Mouse (Mus musculus) myocyte (in vitro differentiated cells): ENCODE measurements around the gene Ssbp3. TPM values are rescaled to one million over a fixed set of nuclear protein-coding genes. Genes with fewer than 3 reads are reported as not detected.

Source experiments
- H3K27me3 ChIP-seq: one replicate; pipeline ENCODE4 v1.6.1; 2011; ENCODE audit not compliant: control insufficient read depth, insufficient read depth, insufficient read length
- H3K36me3 ChIP-seq: one replicate; pipeline ENCODE4 v1.6.1; 2011; ENCODE audit not compliant: control insufficient read depth, insufficient read depth
- H3K4me2 ChIP-seq: one replicate; pipeline ENCODE4 v1.6.1; 2011; ENCODE audit warnings: low read depth, control low read depth
- H3K4me3 ChIP-seq: one replicate; pipeline ENCODE4 v1.5.1; 2011; ENCODE audit warnings: mild to moderate bottlenecking, control low read depth, moderate library complexity
- H3K79me2 ChIP-seq: one replicate; pipeline ENCODE4 v1.6.1; 2011; ENCODE audit not compliant: control insufficient read depth, insufficient read depth
- H3ac ChIP-seq: one replicate; pipeline ENCODE4 v1.6.1; 2011; ENCODE audit not compliant: control insufficient read depth, insufficient read length
- CEBPB ChIP-seq: IDR thresholded peaks from 2 replicates; pipeline ENCODE4 v1.6.1; 2011; ENCODE audit warnings: mild to moderate bottlenecking, moderate library complexity; ENCODE audit not compliant: poor library complexity, insufficient read depth, severe bottlenecking
- E2F4 ChIP-seq: IDR thresholded peaks from one replicate; pipeline ENCODE4 v1.6.1; 2011; ENCODE audit warnings: mild to moderate bottlenecking, control low read depth, moderate library complexity; ENCODE audit not compliant: insufficient read depth
- MAX ChIP-seq: IDR thresholded peaks from one replicate; pipeline ENCODE4 v1.6.1; 2011; ENCODE audit warnings: low read depth, mild to moderate bottlenecking, control low read depth
- MYOD1 ChIP-seq, 3 experiments: IDR thresholded peaks; one replicate each; pipeline ENCODE4 v1.6.1; 2011; ENCODE audit warnings: control low read depth in 2 of 3, low read depth in 2 of 3, mild to moderate bottlenecking in 2 of 3, moderate library complexity in 1 of 3; ENCODE audit not compliant: insufficient read length in 2 of 3, control insufficient read depth in 1 of 3
- MYOG ChIP-seq, 3 experiments: IDR thresholded peaks; one replicate each; pipeline ENCODE4 v1.6.1; 2011; ENCODE audit warnings: control low read depth in 2 of 3, low read depth in 2 of 3, mild to moderate bottlenecking in 2 of 3; ENCODE audit not compliant: insufficient read length in 2 of 3, control insufficient read depth in 1 of 3, insufficient read depth in 1 of 3
- POLR2A ChIP-seq: IDR thresholded peaks from one replicate; pipeline ENCODE4 v1.6.1; 2011; ENCODE audit warnings: low read depth, mild to moderate bottlenecking, control low read depth, moderate library complexity; ENCODE audit not compliant: insufficient read length
- POLR2AphosphoS2 ChIP-seq: IDR thresholded peaks from one replicate; pipeline ENCODE4 v1.6.1; 2011; ENCODE audit warnings: low read depth, control low read depth; ENCODE audit not compliant: insufficient read length
- REST ChIP-seq: IDR thresholded peaks from one replicate; pipeline ENCODE4 v1.6.1; 2011; ENCODE audit warnings: mild to moderate bottlenecking, control low read depth, moderate library complexity; ENCODE audit not compliant: insufficient read depth, insufficient read length
- SRF ChIP-seq: IDR thresholded peaks from one replicate; pipeline ENCODE4 v1.6.1; 2011; ENCODE audit warnings: low read depth; ENCODE audit not compliant: control insufficient read depth, insufficient read length
- TCF12 ChIP-seq: IDR thresholded peaks from one replicate; pipeline ENCODE4 v1.6.1; 2011; ENCODE audit warnings: mild to moderate bottlenecking, control low read depth; ENCODE audit not compliant: poor library complexity, insufficient read depth, severe bottlenecking
- TCF3 ChIP-seq: IDR thresholded peaks from one replicate; pipeline ENCODE4 v1.6.1; 2011; ENCODE audit warnings: low read depth, control low read depth; ENCODE audit not compliant: insufficient read length
- USF1 ChIP-seq: IDR thresholded peaks from one replicate; pipeline ENCODE4 v1.6.1; 2011; ENCODE audit warnings: low read depth, mild to moderate bottlenecking, control low read depth, moderate library complexity
- polyA plus RNA-seq: library from polyadenylated mRNA; unstranded; fragments of >200 nt; fragmentation: generic; extraction: Trizol; gene quantifications from one replicate; pipeline ENCODE4 v1.2.1, GENCODE M21; 2012; ENCODE audit warnings: missing spikeins

Ssbp3 gene
- polyA plus RNA-seq, 1 experiment: 59.4 TPM

GRCm38 (mm10) chr4:106936041-106936440 lies 25.5 kb downstream of the Ssbp3 start:
- TF ChIP-seq CEBPB: no peak

GRCm38 (mm10) chr4:106936741-106937140 lies 26.2 kb downstream of the Ssbp3 start:
- Histone ChIP-seq H3K4me2 (no peak overlapping the region), H3K27me3 (no peaks in the 10 kb centered on the region), H3K36me3 (no peaks in the 10 kb centered on the region), H3ac (no peak overlapping the region), H3K79me2 (peaks cover 35% of the 10 kb centered on the region), H3K4me3 (no peak overlapping the region)
- no peak for TF ChIP-seq MAX
- no peak for TF ChIP-seq SRF
- no peak for TF ChIP-seq MYOG (IDR thresholded peaks at IDR 0.05; ENCODE audit: control insufficient read depth in 1 of 3, insufficient read depth in 1 of 3, insufficient read length in 2 of 3, low read depth in 2 of 3)
- no peak for TF ChIP-seq TCF3
- TF ChIP-seq POLR2A: no peak
- TF ChIP-seq MYOD1 (IDR thresholded peaks at IDR 0.05; ENCODE audit: control insufficient read depth in 1 of 3, insufficient read length in 2 of 3, low read depth in 2 of 3): no peak
- TF ChIP-seq E2F4: no peak
- TF ChIP-seq USF1: no peak
- no peak for TF ChIP-seq REST
- no peak for TF ChIP-seq CEBPB
- no peak for TF ChIP-seq TCF12
- no peak for TF ChIP-seq POLR2AphosphoS2

More at GRCm38 (mm10) chr4:106936041-106936440, 25.5 kb downstream of the Ssbp3 start:
- H3K27me3 ChIP-seq: no peaks in the 10 kb centered on the region
- no peaks in the 10 kb centered on the region for H3K36me3 ChIP-seq
- no peak overlapping the region for H3ac ChIP-seq
- H3K4me3 ChIP-seq: no peak overlapping the region
- H3K4me2 ChIP-seq: no peak overlapping the region
- peaks cover 33% of the 10 kb centered on the region for H3K79me2 ChIP-seq

GRCm38 (mm10) chr4:106938506-106939222 lies 28.2 kb downstream of the Ssbp3 start:
- TF ChIP-seq TCF3 (no peak), POLR2A (no peak), REST (no peak), USF1 (no peak), MYOG (IDR thresholded peaks at IDR 0.05; ENCODE audit: control insufficient read depth in 1 of 3, insufficient read depth in 1 of 3, insufficient read length in 2 of 3, low read depth in 2 of 3) (no peak), SRF (no peak), CEBPB (no peak), TCF12 (no peak), POLR2AphosphoS2 (no peak)
- no peak overlapping the region for H3K4me2 ChIP-seq
- H3K36me3 ChIP-seq: no peaks in the 10 kb centered on the region
- H3K79me2 ChIP-seq: peaks cover 46% of the 10 kb centered on the region
- H3ac ChIP-seq: no peak overlapping the region
- H3K4me3 ChIP-seq: no peak overlapping the region
- H3K27me3 ChIP-seq: no peaks in the 10 kb centered on the region

- no peaks in the 10 kb centered on the region for H3K27me3 ChIP-seq
- peaks cover 53% of the 10 kb centered on the region for H3K79me2 ChIP-seq
- TF ChIP-seq MAX (no peak), TCF12 (no peak), MYOG (IDR thresholded peaks at IDR 0.05; ENCODE audit: control insufficient read depth in 1 of 3, insufficient read depth in 1 of 3, insufficient read length in 2 of 3, low read depth in 2 of 3) (no peak), SRF (no peak), USF1 (no peak), MYOD1 (IDR thresholded peaks at IDR 0.05; ENCODE audit: control insufficient read depth in 1 of 3, insufficient read length in 2 of 3, low read depth in 2 of 3) (no peak)
- no peak overlapping the region for H3K4me2 ChIP-seq
- no peak overlapping the region for H3ac ChIP-seq
- no peak overlapping the region for H3K4me3 ChIP-seq
- no peaks in the 10 kb centered on the region for H3K36me3 ChIP-seq
Observed at GRCm38 (mm10) chr4:106939223-106939918, 28.9 kb downstream of the Ssbp3 start.

GRCm38 (mm10) chr4:106939919-106940227 lies 29.4 kb downstream of the Ssbp3 start:
- Histone ChIP-seq H3K4me2 (no peak overlapping the region), H3K4me3 (no peak overlapping the region)

More at GRCm38 (mm10) chr4:106939919-106940227, 29.4 kb downstream of the Ssbp3 start:
- TF ChIP-seq MAX (no peak), TCF3 (no peak), POLR2A (no peak), REST (no peak), USF1 (no peak), TCF12 (no peak), MYOG (IDR thresholded peaks at IDR 0.05; ENCODE audit: control insufficient read depth in 1 of 3, insufficient read depth in 1 of 3, insufficient read length in 2 of 3, low read depth in 2 of 3) (no peak), MYOD1 (IDR thresholded peaks at IDR 0.05; ENCODE audit: control insufficient read depth in 1 of 3, insufficient read length in 2 of 3, low read depth in 2 of 3) (no peak), SRF (no peak)
- no peak overlapping the region for H3ac ChIP-seq
- no peaks in the 10 kb centered on the region for H3K36me3 ChIP-seq
- H3K27me3 ChIP-seq: no peaks in the 10 kb centered on the region
- H3K79me2 ChIP-seq: peaks cover 53% of the 10 kb centered on the region
